Mouse (Mus musculus): ENCODE results near the gene Tspan14. TPM values are rescaled to one million over a fixed set of nuclear protein-coding genes. Genes with fewer than 3 reads are reported as not detected.

Gene Tspan14
- total RNA-seq, 1 experiment from 2014 or later: 43.8 TPM

DNA sequence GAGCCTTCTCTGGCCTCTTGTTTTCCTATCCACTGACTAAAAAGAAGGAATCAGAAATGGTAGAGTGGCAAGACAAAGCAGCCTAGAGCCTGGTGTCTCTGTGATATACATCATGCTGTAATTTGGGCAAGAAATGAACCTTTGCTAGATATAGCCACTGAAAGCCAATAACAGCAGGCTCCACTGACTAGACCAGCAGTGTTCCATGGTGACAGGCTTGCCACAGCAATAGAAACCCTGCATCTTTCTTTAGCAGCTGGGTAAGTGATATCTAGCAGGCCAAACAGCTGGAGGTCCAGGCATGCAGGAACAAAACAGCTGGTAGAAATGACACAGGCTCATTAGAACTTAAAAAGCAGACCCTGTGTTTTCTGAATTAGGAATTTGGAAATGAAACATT lies 92.0 kb downstream of the Tspan14 start:
- no peak for DNase-seq

DNA sequence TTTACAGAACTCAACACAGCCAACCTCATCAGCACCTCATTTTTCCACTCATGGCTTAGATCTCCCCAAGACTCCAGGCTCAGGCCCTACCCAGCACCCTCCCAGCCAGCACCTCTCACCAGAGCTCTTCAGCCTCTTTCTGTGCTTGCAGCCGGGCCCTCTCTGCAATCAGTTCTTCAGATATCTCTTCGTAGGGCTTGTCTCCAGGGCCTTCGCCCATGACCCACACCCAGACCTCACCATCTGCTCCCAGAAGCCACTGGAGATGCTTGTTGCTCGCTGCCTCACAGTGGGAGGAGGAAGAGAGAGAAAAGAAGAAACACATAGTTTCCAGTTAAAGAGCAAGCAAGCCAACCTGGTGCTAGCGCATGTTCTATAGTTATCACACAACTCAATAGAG lies 92.6 kb downstream of the Tspan14 start:
- DNase-seq: no peak

DNA sequence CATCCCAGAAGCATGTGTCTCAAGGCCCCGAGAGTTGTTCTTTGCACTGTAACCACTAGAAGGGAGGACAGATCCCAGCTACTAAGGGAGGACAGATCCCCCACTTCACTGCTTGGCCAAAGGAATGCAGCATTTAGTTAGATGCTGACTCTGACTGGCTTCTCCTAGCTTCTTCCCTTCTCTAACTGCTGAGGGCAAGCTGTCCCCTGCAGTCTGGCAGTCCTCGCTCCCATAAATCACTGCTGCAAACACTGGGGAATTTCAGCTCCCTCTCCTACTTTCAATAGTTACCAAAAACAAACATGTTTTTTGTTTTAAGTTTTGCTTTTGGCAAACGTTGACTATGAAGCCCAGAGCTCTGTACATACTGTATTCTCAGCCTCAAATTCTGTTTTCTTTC lies 96.0 kb downstream of the Tspan14 start:
- DNase-seq: peak; percentile 40

DNA sequence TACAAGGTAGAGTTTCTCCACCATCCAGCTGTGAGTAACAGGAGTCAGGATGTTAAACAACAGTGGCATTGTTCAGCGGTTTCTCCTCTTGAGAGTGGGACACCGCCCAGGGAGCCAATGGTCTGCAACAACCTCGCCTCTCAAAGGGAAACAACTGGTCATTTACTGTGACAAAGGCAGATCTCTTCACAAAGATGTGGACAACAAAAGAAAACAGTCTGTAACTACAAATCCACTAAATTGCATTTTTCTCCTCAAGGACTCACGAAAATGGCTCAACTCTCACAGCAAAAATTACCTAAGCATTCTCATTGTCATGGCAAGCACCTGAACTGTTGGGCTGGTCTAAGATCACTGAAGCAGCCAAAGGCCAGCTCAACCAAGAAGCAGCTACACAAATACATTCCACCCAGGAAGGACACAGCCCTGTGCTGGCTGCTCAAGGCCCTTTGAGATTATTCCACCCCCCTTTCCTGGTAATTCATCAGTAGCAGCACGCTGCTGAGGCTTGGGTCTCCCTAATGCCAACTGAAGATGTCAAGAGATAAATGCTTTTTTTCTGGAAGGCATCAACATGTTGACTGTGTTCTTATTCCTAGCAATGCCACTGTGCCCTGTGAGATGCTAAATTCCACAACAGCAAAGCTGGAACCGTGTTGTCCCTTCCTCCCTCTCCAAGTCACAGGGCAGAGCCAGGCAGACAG lies 101.6 kb downstream of the Tspan14 start:
- no peak for DNase-seq

DNA sequence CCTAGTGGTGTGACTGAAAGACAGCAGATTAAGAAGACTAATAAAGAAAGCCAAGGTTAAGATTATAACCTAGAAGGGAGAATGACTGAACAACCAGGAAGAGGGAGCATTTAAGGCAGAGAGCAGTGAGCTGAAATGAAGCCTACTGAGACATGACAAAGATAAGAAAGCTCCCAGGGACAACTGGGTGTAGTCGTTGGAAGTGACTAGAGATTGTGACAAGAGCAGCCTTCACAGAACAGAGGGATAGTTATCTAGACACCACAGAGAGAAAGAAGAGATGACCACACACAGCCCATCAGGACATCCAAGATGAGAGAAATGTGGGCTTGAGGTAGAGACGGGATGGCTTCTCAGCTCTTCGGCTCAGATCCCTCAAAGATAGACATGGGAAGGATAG lies 102.9 kb downstream of the Tspan14 start:
- no peak for DNase-seq

DNA sequence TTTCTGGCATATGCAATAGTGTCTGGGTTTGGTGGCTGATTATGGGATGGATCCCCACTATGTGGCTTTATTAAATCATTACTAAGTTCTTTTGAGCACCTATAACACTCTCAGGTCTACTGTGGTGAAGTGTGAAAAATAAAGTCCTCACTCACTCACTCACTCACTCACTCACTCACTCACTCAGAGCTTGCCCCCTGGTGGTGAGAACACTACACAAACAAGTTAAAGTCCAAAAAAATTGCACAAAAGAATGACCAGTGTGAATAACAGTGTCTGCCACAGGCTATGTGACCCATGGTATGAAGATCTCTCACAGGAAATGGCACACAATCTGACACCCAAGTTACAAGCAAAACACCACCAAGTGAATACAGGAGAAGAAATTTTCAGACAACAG lies 103.6 kb downstream of the Tspan14 start:
- DNase-seq: no peak

Other genes with a start within 250 kb of the Tspan14 start
- 1.4 and 3.0 TPM in 2 replicates for gene Sh2d4b, start 73.5 kb downstream of the Tspan14 start, total RNA-seq (2021)
- gene Fam213a, start 47.0 kb upstream of the Tspan14 start, total RNA-seq (2021): 179 and 192 TPM in 2 replicates
- 0.59 and 0.64 TPM in 2 replicates for gene Dydc2, start 102.4 kb upstream of the Tspan14 start, total RNA-seq (2021)
- gene Dydc1, start 106.1 kb upstream of the Tspan14 start, total RNA-seq (2021): not detected in 2 replicates
- gene Mat1a, start 138.2 kb upstream of the Tspan14 start, total RNA-seq (2021): 21.7 and 341 TPM in 2 replicates
- 0.11 and 1.8 TPM in 2 replicates for gene Sftpa1, start 165.0 kb upstream of the Tspan14 start, total RNA-seq (2021)
- 0.64 and 24.3 TPM in 2 replicates for gene Mbl1, start 184.7 kb upstream of the Tspan14 start, total RNA-seq (2021)
- gene Sftpd, start 218.3 kb upstream of the Tspan14 start, total RNA-seq (2021): not detected in 2 replicates